Mouse (Mus musculus) Patski (cell line): ENCODE data around the gene Rln3. TPM values are rescaled to one million over a fixed set of nuclear protein-coding genes. Genes with fewer than 3 reads are reported as not detected.

Source experiments
- ATAC-seq: fragments of 100-300 bp; one replicate; pipeline ENCODE4 v1.8.0; 2021
- CTCF ChIA-PET: fragments of 350-600 bp; sonication (Branson Sonifier 250); formaldehyde crosslinking; loops from one replicate; lab custom pipeline; 2022; ENCODE audit warnings: inconsistent platforms; lab: Charles Lee
- POLR2A ChIA-PET: fragments of 350-600 bp; sonication (Branson Sonifier 250); formaldehyde crosslinking; loops from one replicate; lab custom pipeline; 2022; ENCODE audit warnings: antibody characterized with exemption, inconsistent platforms; lab: Charles Lee
- DNase-seq: peaks from one replicate; pipeline ENCODE4 v3.0.0-alpha.2; 2011; ENCODE audit warnings: low read depth, low spot score
- H3K27me3 ChIP-seq: fragments of 371-371 bp; one replicate; pipeline ENCODE4 v1.5.1; 2021
- CTCF ChIP-seq: fragments of 100-300 bp; IDR thresholded peaks from one replicate; pipeline ENCODE4 v1.5.1; 2021
- in situ Hi-C: fragments of 300-500 bp; cut with MboI; formaldehyde crosslinking; loops from 3 replicates; pipeline ENCODE4 v1.11.1; 2018; ENCODE audit warnings: low pct_unique_long_range_greater_than_20kb, mixed read lengths
- polyA plus RNA-seq: library from polyadenylated mRNA; unstranded; gene quantifications from one replicate; pipeline ENCODE4 v1.2.3, GENCODE M21; 2021

Rln3 gene
- not detected for polyA plus RNA-seq

- TF ChIP-seq CTCF = no peak
- CTCF ChIA-PET = no interaction called here
- POLR2A ChIA-PET = no interaction called here
- H3K27me3 ChIP-seq = peaks cover 4% of the 10 kb centered on the region
- in situ Hi-C loops = no loop called here
- no peak for ATAC-seq
- no peak for DNase-seq
These were observed at the start of gene Rln3 for GRCm38 (mm10) chr8:84044900-84045299. Gene Rln3, minus strand, starts transcription at chr8:84045000.

- ATAC-seq (no peak), DNase-seq (no peak)
- CTCF ChIA-PET = interaction anchor here (0.8 kb wide), 1 partner anchor 45 kb away, joined by 3 read pairs; no protein-coding TSS in a partner anchor
- POLR2A ChIA-PET = no interaction called here
- TF ChIP-seq CTCF = no peak
- in situ Hi-C loops = no loop called here
- no peaks in the 10 kb centered on the region for H3K27me3 ChIP-seq
These were observed 45.8 kb upstream of the Rln3 start for GRCm38 (mm10) chr8:84090585-84090984.

GRCm38 (mm10) chr8:84089277-84089676 lies 44.5 kb upstream of the Rln3 start:
- in situ Hi-C loops = no loop called here
- DNase-seq = no peak
- ChIA-PET POLR2A (interaction anchor here (0.7 kb wide), 1 partner anchor 170 kb away, joined by 3 read pairs; no protein-coding TSS in a partner anchor), CTCF (no interaction called here)
- no peaks in the 10 kb centered on the region for H3K27me3 ChIP-seq
- no peak for ATAC-seq
- TF ChIP-seq CTCF = no peak

- in situ Hi-C loops = no loop called here
These were observed 43.0 kb upstream of the Rln3 start for GRCm38 (mm10) chr8:84087821-84088220.

GRCm38 (mm10) chr8:84087156-84087555 lies 42.4 kb upstream of the Rln3 start:
- H3K27me3 ChIP-seq = no peaks in the 10 kb centered on the region
- ATAC-seq (no peak), DNase-seq (no peak)
- in situ Hi-C loops = no loop called here
- ChIA-PET POLR2A (no interaction called here), CTCF (no interaction called here)
- no peak for TF ChIP-seq CTCF

More at GRCm38 (mm10) chr8:84087821-84088220, 43.0 kb upstream of the Rln3 start:
- no peak for ATAC-seq
- ChIA-PET POLR2A (interaction anchor here (1.0 kb wide), 1 partner anchor 11 kb away, joined by 3 read pairs; no protein-coding TSS in a partner anchor), CTCF (no interaction called here)
- DNase-seq = no peak
- TF ChIP-seq CTCF = no peak
- H3K27me3 ChIP-seq = no peaks in the 10 kb centered on the region

- TF ChIP-seq CTCF = no peak
- ChIA-PET POLR2A (no interaction called here), CTCF (no interaction called here)
- ATAC-seq = no peak
- no peak for DNase-seq
- in situ Hi-C loops = no loop called here
- no peaks in the 10 kb centered on the region for H3K27me3 ChIP-seq
These were observed 39.7 kb upstream of the Rln3 start for GRCm38 (mm10) chr8:84084341-84085115.

GRCm38 (mm10) chr8:84083829-84084241 lies 39.0 kb upstream of the Rln3 start:
- no peak for TF ChIP-seq CTCF
- H3K27me3 ChIP-seq = no peaks in the 10 kb centered on the region
- DNase-seq (no peak), ATAC-seq (no peak)
- ChIA-PET POLR2A (no interaction called here), CTCF (no interaction called here)
- in situ Hi-C loops = no loop called here

- no peak for ATAC-seq
- in situ Hi-C loops = no loop called here
- CTCF ChIA-PET = no interaction called here
These were observed 34.4 kb upstream of the Rln3 start for GRCm38 (mm10) chr8:84079206-84079605.

GRCm38 (mm10) chr8:84076849-84077248 lies 32.0 kb upstream of the Rln3 start:
- in situ Hi-C loops = no loop called here
- DNase-seq = no peak
- H3K27me3 ChIP-seq = no peaks in the 10 kb centered on the region
- no peak for TF ChIP-seq CTCF
- ChIA-PET CTCF (interaction anchor here (0.9 kb wide), 1 partner anchor 19 kb away, joined by 3 read pairs; no protein-coding TSS in a partner anchor), POLR2A (interaction anchor here (1.1 kb wide), 1 partner anchor 11 kb away, joined by 3 read pairs; no protein-coding TSS in a partner anchor)
- ATAC-seq = no peak

More at GRCm38 (mm10) chr8:84079206-84079605, 34.4 kb upstream of the Rln3 start:
- POLR2A ChIA-PET = no interaction called here
- H3K27me3 ChIP-seq = no peaks in the 10 kb centered on the region
- no peak for DNase-seq
- TF ChIP-seq CTCF = no peak

GRCm38 (mm10) chr8:84076412-84076811 lies 31.6 kb upstream of the Rln3 start:
- ATAC-seq (no peak), DNase-seq (no peak)
- TF ChIP-seq CTCF = no peak
- H3K27me3 ChIP-seq = no peaks in the 10 kb centered on the region
- CTCF ChIA-PET = interaction anchor here (0.9 kb wide), 1 partner anchor 19 kb away, joined by 3 read pairs; no protein-coding TSS in a partner anchor
- POLR2A ChIA-PET = interaction anchor here (1.0 to 1.1 kb wide), 2 partner anchors 9 to 12 kb away, joined by 3 read pairs; no protein-coding TSS in a partner anchor
- in situ Hi-C loops = no loop called here
